Mouse (Mus musculus) limb, embryonic 12.5 days (tissue): Measurements from ENCODE around the gene Rps26. TPM values are rescaled to one million over a fixed set of nuclear protein-coding genes. Genes with fewer than 3 reads are reported as not detected.

Experiments used
- ATAC-seq: fragments of 200-750 bp; cut with Nextera tagmentation; 2 replicates; pipeline ENCODE4 v1.8.0; 2017; ENCODE audit warnings: low read depth, moderate TSS enrichment; ENCODE audit not compliant: insufficient number of reproducible peaks, insufficient read depth, low FRiP score, low TSS enrichment
- H3K27ac ChIP-seq: fragments of 300-500 bp; sonication (generic); 2 replicates; pipeline ENCODE4 v1.5.1; 2016; ENCODE audit warnings: mild to moderate bottlenecking, moderate library complexity
- H3K27me3 ChIP-seq: fragments of 300-500 bp; sonication (generic); 2 replicates; pipeline ENCODE4 v1.6.1; 2016; ENCODE audit warnings: mild to moderate bottlenecking, moderate library complexity
- H3K36me3 ChIP-seq: fragments of 300-500 bp; sonication (generic); 2 replicates; pipeline ENCODE4 v1.6.1; 2016; ENCODE audit warnings: mild to moderate bottlenecking, moderate library complexity
- H3K4me1 ChIP-seq: fragments of 300-500 bp; sonication (generic); replicated peaks from 2 replicates; pipeline ENCODE4 v1.6.1; 2016
- H3K4me2 ChIP-seq: fragments of 300-500 bp; sonication (generic); 2 replicates; pipeline ENCODE4 v1.6.1; 2016; ENCODE audit warnings: mild to moderate bottlenecking, moderate library complexity
- H3K4me3 ChIP-seq: fragments of 300-500 bp; sonication (generic); replicated peaks from 2 replicates; pipeline ENCODE4 v1.5.1; 2016; ENCODE audit warnings: mild to moderate bottlenecking
- H3K9ac ChIP-seq: fragments of 300-500 bp; sonication (generic); replicated peaks from 2 replicates; pipeline ENCODE4 v1.6.1; 2016; ENCODE audit warnings: mild to moderate bottlenecking, moderate library complexity
- H3K9me3 ChIP-seq: fragments of 300-500 bp; sonication (generic); 2 replicates; pipeline ENCODE4 v1.6.1; 2016; ENCODE audit warnings: mild to moderate bottlenecking, moderate library complexity
- WGBS: fragments of 180-500 bp; shearing (Covaris S2); methylation state at CpG from one replicate; pipeline ENCODE4 v1.1.7; 2016; 5-methylcytosine and 5-hydroxymethylcytosine counted together
- polyA plus RNA-seq: library from polyadenylated mRNA; unstranded; fragments of >200 nt; fragmentation: Nextera tagmentation; extraction: Ambion mirVana; gene quantifications from 2 replicates; pipeline ENCODE4 v1.2.1, GENCODE M21; 2016

Rps26 gene
- polyA plus RNA-seq, 1 experiment from 2014 or later, result 753 TPM

- no peak for ATAC-seq
- no peaks in the 10 kb centered on the region; the same call in 1 of the 2 replicates for H3K27me3 ChIP-seq
- H3K9me3 ChIP-seq, result no peaks in the 10 kb centered on the region
Observed at GRCm38 (mm10) chr10:128662465-128662864, 35.9 kb upstream of the Rps26 start.

GRCm38 (mm10) chr10:128659490-128659889 is 32.9 kb upstream of the Rps26 start:
- Histone ChIP-seq H3K9ac (no peak overlapping the region), H3K4me2 (no peak overlapping the region), H3K4me3 (no peak overlapping the region), H3K27me3 (no peaks in the 10 kb centered on the region), H3K36me3 (no peaks in the 10 kb centered on the region), H3K9me3 (no peaks in the 10 kb centered on the region), H3K27ac (no peak overlapping the region), H3K4me1 (no peaks in the 10 kb centered on the region)
- WGBS, result 54% methylated on average over 9 of the region's 9 CpGs
- ATAC-seq, result no peak

More at GRCm38 (mm10) chr10:128662465-128662864, 35.9 kb upstream of the Rps26 start:
- H3K9ac ChIP-seq, result no peak overlapping the region
- no peaks in the 10 kb centered on the region for H3K36me3 ChIP-seq
- H3K4me2 ChIP-seq, result no peak overlapping the region
- H3K4me1 ChIP-seq, result no peaks in the 10 kb centered on the region
- H3K27ac ChIP-seq, result no peak overlapping the region
- no peak overlapping the region for H3K4me3 ChIP-seq

GRCm38 (mm10) chr10:128657844-128658243 is 31.3 kb upstream of the Rps26 start:
- H3K4me1 ChIP-seq, result no peaks in the 10 kb centered on the region
- no peak overlapping the region for H3K4me2 ChIP-seq
- no peak for ATAC-seq
- no peak overlapping the region for H3K27ac ChIP-seq
- H3K9me3 ChIP-seq, result no peaks in the 10 kb centered on the region
- WGBS, result 49% methylated on average over 9 of the region's 9 CpGs
- no peak overlapping the region for H3K4me3 ChIP-seq
- no peaks in the 10 kb centered on the region for H3K36me3 ChIP-seq
- no peak overlapping the region for H3K9ac ChIP-seq
- no peaks in the 10 kb centered on the region for H3K27me3 ChIP-seq

- no peak for ATAC-seq
- no peaks in the 10 kb centered on the region for H3K4me1 ChIP-seq
- no peaks in the 10 kb centered on the region for H3K9me3 ChIP-seq
- H3K4me3 ChIP-seq, result no peak overlapping the region
- H3K27me3 ChIP-seq, result no peaks in the 10 kb centered on the region
- H3K27ac ChIP-seq, result no peak overlapping the region
- H3K9ac ChIP-seq, result no peak overlapping the region
- no peaks in the 10 kb centered on the region for H3K36me3 ChIP-seq
- H3K4me2 ChIP-seq, result no peak overlapping the region
- 89% methylated on average over 1 of the region's 1 CpGs for WGBS
Observed at GRCm38 (mm10) chr10:128656731-128657130, 30.2 kb upstream of the Rps26 start.

GRCm38 (mm10) chr10:128655254-128655653 is 28.7 kb upstream of the Rps26 start:
- Histone ChIP-seq H3K9me3 (no peaks in the 10 kb centered on the region), H3K4me1 (no peaks in the 10 kb centered on the region), H3K27ac (no peak overlapping the region), H3K4me3 (no peak overlapping the region), H3K36me3 (no peaks in the 10 kb centered on the region), H3K4me2 (no peak overlapping the region), H3K9ac (no peak overlapping the region), H3K27me3 (no peaks in the 10 kb centered on the region)
- ATAC-seq, result no peak
- 75% methylated on average over 3 of the region's 3 CpGs for WGBS

- H3K27me3 ChIP-seq, result no peaks in the 10 kb centered on the region
- H3K4me2 ChIP-seq, result no peak overlapping the region
- WGBS, result 70% methylated on average over 4 of the region's 4 CpGs
- no peak for ATAC-seq
- H3K4me3 ChIP-seq, result no peak overlapping the region
- no peak overlapping the region for H3K9ac ChIP-seq
- H3K27ac ChIP-seq, result no peak overlapping the region
- H3K4me1 ChIP-seq, result no peaks in the 10 kb centered on the region
- H3K9me3 ChIP-seq, result no peaks in the 10 kb centered on the region
- no peaks in the 10 kb centered on the region for H3K36me3 ChIP-seq
Observed at GRCm38 (mm10) chr10:128653866-128654265, 27.3 kb upstream of the Rps26 start.

GRCm38 (mm10) chr10:128646139-128647089 is 19.9 kb upstream of the Rps26 start:
- peaks cover 10% of the 10 kb centered on the region; the same call in 1 of the 2 replicates for H3K36me3 ChIP-seq
- peak overlapping the region; percentile 84 for H3K4me2 ChIP-seq
- H3K27me3 ChIP-seq, result no peaks in the 10 kb centered on the region; the same call in 1 of the 2 replicates
- peak overlapping the region; percentile 83 for H3K27ac ChIP-seq
- peak; percentile 64 for ATAC-seq
- 8% methylated on average over 12 of the region's 13 CpGs for WGBS
- H3K4me3 ChIP-seq, result peak overlapping the region; percentile 57
- no peaks in the 10 kb centered on the region for H3K9me3 ChIP-seq
- H3K4me1 ChIP-seq, result peaks cover 29% of the 10 kb centered on the region
- peak overlapping the region; percentile 71 for H3K9ac ChIP-seq

- H3K4me3 ChIP-seq, result peak within 1 kb of the TSS; percentile 57
- no peaks in the 10 kb centered on the region; the same call in 1 of the 2 replicates for H3K27me3 ChIP-seq
- peak within 1 kb of the TSS; percentile 83 for H3K27ac ChIP-seq
- H3K36me3 ChIP-seq, result peaks cover 19% of the 10 kb centered on the region; the same call in 1 of the 2 replicates
- WGBS, result 4% methylated on average over 36 of the region's 36 CpGs
- peaks cover 29% of the 10 kb centered on the region for H3K4me1 ChIP-seq
- H3K9me3 ChIP-seq, result no peaks in the 10 kb centered on the region
- peak; percentile 66 for ATAC-seq
- H3K9ac ChIP-seq, result peak within 1 kb of the TSS; percentile 71
- peak within 1 kb of the TSS; percentile 84 for H3K4me2 ChIP-seq
Observed at GRCm38 (mm10) chr10:128645111-128646011, 18.8 kb upstream of the Rps26 start, which contains the start of gene Ikzf4. Ikzf4 (minus strand) TSS chr10:128645991.

GRCm38 (mm10) chr10:128642749-128643148 is 16.2 kb upstream of the Rps26 start:
- H3K4me3 ChIP-seq, result no peak overlapping the region
- H3K36me3 ChIP-seq, result peaks cover 37% of the 10 kb centered on the region; the same call in 1 of the 2 replicates
- peaks cover 29% of the 10 kb centered on the region for H3K4me1 ChIP-seq
- no peaks in the 10 kb centered on the region for H3K9me3 ChIP-seq
- ATAC-seq, result no peak
- H3K27ac ChIP-seq, result no peak overlapping the region
- no peak overlapping the region for H3K4me2 ChIP-seq
- WGBS, result 76% methylated on average over 6 of the region's 6 CpGs
- H3K27me3 ChIP-seq, result no peaks in the 10 kb centered on the region; the same call in 1 of the 2 replicates
- H3K9ac ChIP-seq, result no peak overlapping the region

GRCm38 (mm10) chr10:128641871-128642270 is 15.3 kb upstream of the Rps26 start:
- H3K4me1 ChIP-seq, result peaks cover 24% of the 10 kb centered on the region
- ATAC-seq, result no peak
- H3K9ac ChIP-seq, result no peak overlapping the region

GRCm38 (mm10) chr10:128640891-128641290 is 14.3 kb upstream of the Rps26 start:
- Histone ChIP-seq H3K4me1 (peaks cover 17% of the 10 kb centered on the region), H3K4me2 (no peak overlapping the region), H3K27me3 (no peaks in the 10 kb centered on the region; the same call in 1 of the 2 replicates), H3K9ac (no peak overlapping the region), H3K9me3 (no peaks in the 10 kb centered on the region), H3K36me3 (peaks cover 49% of the 10 kb centered on the region), H3K4me3 (no peak overlapping the region), H3K27ac (no peak overlapping the region)
- no peak for ATAC-seq
- WGBS, result 92% methylated on average over 15 of the region's 15 CpGs

More at GRCm38 (mm10) chr10:128641871-128642270, 15.3 kb upstream of the Rps26 start:
- H3K27ac ChIP-seq, result no peak overlapping the region
- H3K4me2 ChIP-seq, result no peak overlapping the region
- H3K4me3 ChIP-seq, result no peak overlapping the region
- H3K36me3 ChIP-seq, result peaks cover 40% of the 10 kb centered on the region; the same call in 1 of the 2 replicates
- no peaks in the 10 kb centered on the region; the same call in 1 of the 2 replicates for H3K27me3 ChIP-seq
- WGBS, result 73% methylated on average over 7 of the region's 7 CpGs
- no peaks in the 10 kb centered on the region for H3K9me3 ChIP-seq
